Mouse (Mus musculus) CH12.LX (cell line): ENCODE results near the gene Gm43552. TPM values are rescaled to one million over a fixed set of nuclear protein-coding genes. Genes with fewer than 3 reads are reported as not detected.

Experiments used
- DNase-seq: peaks from one replicate; pipeline ENCODE4 v3.0.0-alpha.2; 2013; ENCODE audit errors: extremely low read depth
- H3K27ac ChIP-seq: 2 replicates; pipeline ENCODE4 v1.5.1; 2012; ENCODE audit warnings: low read depth, mild to moderate bottlenecking, control low read depth, moderate library complexity; ENCODE audit not compliant: insufficient read depth
- H3K27me3 ChIP-seq: replicated peaks from 2 replicates; pipeline ENCODE3; 2012; ENCODE audit warnings: inconsistent platforms
- H3K36me3 ChIP-seq, 2 experiments: replicated peaks in 1 of 2; 2 replicates each; pipeline versions ENCODE3 to v1.6.1; 2012; ENCODE audit warnings: inconsistent platforms in 1 of 2, low read length in 1 of 2, mild to moderate bottlenecking in 1 of 2, mixed read lengths in 1 of 2, moderate library complexity in 1 of 2; ENCODE audit not compliant: control insufficient read depth in 1 of 2, insufficient read depth in 1 of 2
- H3K4me1 ChIP-seq, 2 experiments: 2 replicates each; pipeline ENCODE4 v1.6.1; 2012; ENCODE audit warnings: inconsistent platforms in 1 of 2, moderate library complexity in 1 of 2; ENCODE audit not compliant: insufficient read depth in 2 of 2, control insufficient read depth in 1 of 2
- H3K4me2 ChIP-seq: 2 replicates; pipeline ENCODE4 v1.6.1; 2012; ENCODE audit warnings: low read depth, mild to moderate bottlenecking, control low read depth; ENCODE audit not compliant: poor library complexity, insufficient read depth, severe bottlenecking
- H3K4me3 ChIP-seq, 3 experiments: fragments of 150-350 bp in 1 of 3; sonication (generic) in 1 of 3; replicated peaks in 1 of 3; 2 replicates each; pipeline versions ENCODE3 to v1.5.1; 2011 to 2012; ENCODE audit warnings: low read depth in 2 of 3, low read length in 2 of 3, mild to moderate bottlenecking in 2 of 3, moderate library complexity in 2 of 3, control low read depth in 1 of 3, improper control_type of control experiment in 1 of 3, inconsistent platforms in 1 of 3, mixed read lengths in 1 of 3; ENCODE audit not compliant: poor library complexity in 1 of 3
- H3K79me2 ChIP-seq: replicated peaks from 2 replicates; pipeline ENCODE4 v1.6.1; 2012; ENCODE audit warnings: mild to moderate bottlenecking, moderate library complexity; ENCODE audit not compliant: control insufficient read depth, poor library complexity, insufficient read depth, severe bottlenecking; ENCODE audit errors: extremely low read depth
- H3K9ac ChIP-seq: 2 replicates; pipeline ENCODE4 v1.6.1; 2012; ENCODE audit warnings: low read depth, mild to moderate bottlenecking, control low read depth, moderate library complexity; ENCODE audit not compliant: insufficient read depth
- H3K9me3 ChIP-seq: replicated peaks from 2 replicates; pipeline ENCODE3; 2012; ENCODE audit warnings: low read length, inconsistent platforms, mixed read lengths
- BHLHE40 ChIP-seq: IDR thresholded peaks from 2 replicates; pipeline ENCODE4 v1.6.1; 2011; ENCODE audit warnings: mild to moderate bottlenecking, low read depth, low read length, improper control_type of control experiment
- CHD2 ChIP-seq: IDR thresholded peaks from 2 replicates; pipeline ENCODE4 v1.6.1; 2011; ENCODE audit warnings: low read length, improper control_type of control experiment
- EP300 ChIP-seq: IDR thresholded peaks from 2 replicates; pipeline ENCODE4 v1.6.1; 2011; ENCODE audit warnings: low read length, improper control_type of control experiment
- ETS1 ChIP-seq: conservative IDR thresholded peaks from 2 replicates; pipeline ENCODE4 v1.6.1; 2012; ENCODE audit warnings: low read depth, mild to moderate bottlenecking, inconsistent platforms, low read length, improper control_type of control experiment, moderate library complexity
- HCFC1 ChIP-seq: IDR thresholded peaks from 2 replicates; pipeline ENCODE4 v1.6.1; 2012; ENCODE audit warnings: low read depth, mild to moderate bottlenecking, inconsistent platforms, low read length, improper control_type of control experiment
- IRF4 ChIP-seq: IDR thresholded peaks from 2 replicates; pipeline ENCODE4 v1.6.1; 2014; ENCODE audit warnings: low read depth, mild to moderate bottlenecking, inconsistent platforms, low read length, improper control_type of control experiment
- JUN ChIP-seq: IDR thresholded peaks from 2 replicates; pipeline ENCODE4 v1.6.1; 2011; ENCODE audit warnings: low read depth, mild to moderate bottlenecking, low read length, improper control_type of control experiment, moderate library complexity; ENCODE audit not compliant: insufficient read depth
- KAT2A ChIP-seq: IDR thresholded peaks from 2 replicates; pipeline ENCODE4 v1.6.1; 2012; ENCODE audit warnings: low read length, improper control_type of control experiment, inconsistent platforms; ENCODE audit not compliant: insufficient replicate concordance
- MAFK ChIP-seq: IDR thresholded peaks from 2 replicates; pipeline ENCODE4 v1.6.1; 2011; ENCODE audit warnings: low read length, improper control_type of control experiment; ENCODE audit not compliant: insufficient replicate concordance
- MAX ChIP-seq: IDR thresholded peaks from 2 replicates; pipeline ENCODE4 v1.6.1; 2011; ENCODE audit warnings: low read length, improper control_type of control experiment
- MXI1 ChIP-seq: IDR thresholded peaks from 2 replicates; pipeline ENCODE4 v1.6.1; 2011; ENCODE audit warnings: mild to moderate bottlenecking, low read depth, low read length, improper control_type of control experiment
- MYC ChIP-seq: IDR thresholded peaks from 2 replicates; pipeline ENCODE4 v1.6.1; 2011; ENCODE audit warnings: low read depth, mild to moderate bottlenecking, improper control_type of control experiment, low read length
- NRF1 ChIP-seq: IDR thresholded peaks from 2 replicates; pipeline ENCODE4 v1.6.1; 2014; ENCODE audit warnings: low read depth, mild to moderate bottlenecking, inconsistent platforms, low read length, improper control_type of control experiment, moderate library complexity
- PAX5 ChIP-seq: IDR thresholded peaks from 2 replicates; pipeline ENCODE4 v1.6.1; 2012; ENCODE audit warnings: low read length, inconsistent platforms, mixed read lengths
- SIN3A ChIP-seq: IDR thresholded peaks from 2 replicates; pipeline ENCODE4 v1.6.1; 2012; ENCODE audit warnings: low read length, improper control_type of control experiment, inconsistent platforms
- SMC3 ChIP-seq: IDR thresholded peaks from 2 replicates; pipeline ENCODE4 v1.6.1; 2011; ENCODE audit warnings: low read depth, low read length, improper control_type of control experiment
- TBP ChIP-seq: conservative IDR thresholded peaks from 2 replicates; pipeline ENCODE4 v1.6.1; 2011; ENCODE audit warnings: low read depth, low read length, improper control_type of control experiment
- USF1 ChIP-seq: IDR thresholded peaks from 2 replicates; pipeline ENCODE4 v1.6.1; 2014; ENCODE audit warnings: low read depth, mild to moderate bottlenecking, inconsistent platforms, low read length, improper control_type of control experiment
- USF2 ChIP-seq: conservative IDR thresholded peaks from 2 replicates; pipeline ENCODE4 v1.6.1; 2011; ENCODE audit warnings: low read depth, low read length, improper control_type of control experiment
- ZKSCAN1 ChIP-seq: IDR thresholded peaks from 2 replicates; pipeline ENCODE4 v1.6.1; 2012; ENCODE audit warnings: low read depth, inconsistent platforms, low read length, improper control_type of control experiment, borderline replicate concordance
- ZNF384 ChIP-seq: IDR thresholded peaks from 2 replicates; pipeline ENCODE4 v1.6.1; 2012; ENCODE audit warnings: low read depth, low read length, improper control_type of control experiment, inconsistent platforms
- dilution Hi-C: fragments of 300-500 bp; cut with MboI; formaldehyde crosslinking; loops from 2 replicates; pipeline ENCODE4 v1.14.3; 2020; ENCODE audit warnings: low sequenced_read_pairs; ENCODE audit not compliant: extremely low pct_unique_long_range_greater_than_20kb, extremely low pct_ligation_motif_present
- in situ Hi-C: fragments of 300-500 bp; cut with MboI; formaldehyde crosslinking; loops from 3 replicates; pipeline ENCODE4 v1.14.3; 2019; ENCODE audit warnings: low sequenced_read_pairs, low pct_ligation_motif_present, low pct_unique_long_range_greater_than_20kb, mixed read lengths
- polyA plus RNA-seq: library from polyadenylated mRNA; unstranded; fragments of >175 nt; gene quantifications from 2 replicates; pipeline ENCODE4 v1.2.1, GENCODE M21; 2012; ENCODE audit warnings: low read depth; ENCODE audit not compliant: insufficient read length
- total RNA-seq, 2 experiments: library from RNA; depleted of rRNA; stranded (reverse); fragments of 300-350 nt in 1 of 2; fragments of >200 nt in 1 of 2; gene quantifications; 2 replicates each; pipeline ENCODE4 v1.2.3; 2012 to 2014

The Gm43552 gene
- total and polyA plus RNA-seq, 3 experiments = 2.1 TPM; not detected in 2

DNA sequence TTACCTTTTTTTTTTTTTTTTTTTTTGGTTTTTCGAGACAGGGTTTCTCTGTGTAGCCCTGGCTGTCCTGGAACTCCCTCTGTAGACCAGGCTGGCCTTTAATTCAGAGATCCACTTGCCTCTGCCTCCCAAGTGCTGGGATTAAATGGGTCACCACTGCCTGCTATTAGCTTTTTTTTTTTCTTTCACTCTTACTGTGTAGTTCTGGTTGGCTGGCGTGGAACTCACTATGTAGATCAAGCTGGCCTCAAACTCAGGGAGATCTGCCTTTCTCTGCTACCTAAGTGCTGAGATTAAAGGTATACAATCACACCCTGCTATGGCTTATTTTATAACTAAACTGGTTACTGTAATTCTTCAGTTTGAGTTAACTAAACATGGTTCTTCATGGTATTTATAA lies 6.1 kb downstream of the Gm43552 start:
- Histone ChIP-seq H3K27ac (no peak overlapping the region), H3K9me3 (no peaks in the 10 kb centered on the region), H3K4me1 (peaks cover 7 to 71% of the 10 kb centered on the region in 2 experiments; a peak in 3 of 4 replicates), H3K36me3 (peaks cover 0 to 3% of the 10 kb centered on the region in 2 experiments), H3K79me2 (no peaks in the 10 kb centered on the region), H3K27me3 (peaks cover 23% of the 10 kb centered on the region), H3K4me3 (no peak overlapping the region), H3K9ac (no peak overlapping the region), H3K4me2 (peak overlapping the region; percentile 48; the same call in 1 of the 2 replicates)
- peak; percentile 68 for DNase-seq
- dilution Hi-C loops = no loop called here
- in situ Hi-C loops = no loop called here
- TF ChIP-seq JUN (peak; percentile 23), KAT2A (no peak), IRF4 (peak; percentile 42; the same call in 1 of the 2 replicates), PAX5 (no peak), ZNF384 (peak; percentile 95), BHLHE40 (peak; percentile 7; the same call in 1 of the 2 replicates), EP300 (peak; percentile 30; the same call in 1 of the 2 replicates)

DNA sequence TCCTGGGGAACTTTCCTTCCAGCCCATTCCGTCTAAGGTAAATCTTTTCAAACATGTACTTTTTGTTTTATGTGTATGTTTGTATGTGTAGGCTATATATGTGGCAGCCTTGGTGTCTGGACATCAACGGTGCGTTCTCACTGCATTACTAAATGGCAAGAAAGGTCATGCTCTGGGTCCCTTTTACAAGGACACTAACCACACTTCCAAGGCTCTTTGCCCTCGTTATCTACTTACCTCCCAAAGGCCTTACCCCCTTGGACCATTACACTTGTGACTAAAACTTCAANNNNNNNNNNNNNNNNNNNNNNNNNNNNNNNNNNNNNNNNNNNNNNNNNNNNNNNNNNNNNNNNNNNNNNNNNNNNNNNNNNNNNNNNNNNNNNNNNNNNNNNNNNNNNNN lies 9.6 kb downstream of the Gm43552 start:
- Histone ChIP-seq H3K9me3 (no peaks in the 10 kb centered on the region), H3K9ac (no peak overlapping the region), H3K27ac (no peak overlapping the region), H3K27me3 (peaks cover 3% of the 10 kb centered on the region), H3K4me1 (peaks cover 7 to 61% of the 10 kb centered on the region in 2 experiments; a peak in 3 of 4 replicates), H3K4me3 (no peak overlapping the region), H3K79me2 (no peaks in the 10 kb centered on the region), H3K36me3 (peaks cover 0 to 3% of the 10 kb centered on the region in 2 experiments), H3K4me2 (no peak overlapping the region)
- TF ChIP-seq HCFC1 = no peak
- dilution Hi-C loops (no loop called here), in situ Hi-C loops (loop anchor here (5.0 kb wide), 1 partner anchor 44 kb away; no protein-coding TSS in a partner anchor)
- no peak for DNase-seq

DNA sequence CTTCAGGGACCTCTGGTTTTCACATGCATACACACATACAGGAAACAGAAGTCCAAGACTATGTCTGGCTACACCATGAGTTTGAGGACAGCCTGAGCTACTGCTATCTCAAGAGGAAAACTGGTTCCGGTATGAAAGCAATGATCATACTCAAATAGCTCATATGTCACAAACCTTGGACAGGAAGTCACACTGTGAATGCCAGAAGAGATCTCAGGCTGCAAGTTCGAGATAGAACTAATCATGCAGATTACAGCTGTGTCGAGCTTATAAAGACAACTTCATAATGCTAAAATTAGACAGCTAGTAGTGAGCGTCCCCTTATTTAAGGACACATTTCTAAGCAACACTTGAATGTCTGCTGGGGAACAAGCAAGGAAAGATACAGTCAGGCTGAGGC lies 12.1 kb downstream of the Gm43552 start:
- Histone ChIP-seq H3K4me1 (peaks cover 7 to 57% of the 10 kb centered on the region in 2 experiments), H3K9ac (no peak overlapping the region), H3K4me3 (no peak overlapping the region), H3K27ac (no peak overlapping the region), H3K36me3 (peaks cover 0 to 3% of the 10 kb centered on the region in 2 experiments), H3K4me2 (no peak overlapping the region), H3K27me3 (no peaks in the 10 kb centered on the region), H3K9me3 (no peaks in the 10 kb centered on the region), H3K79me2 (no peaks in the 10 kb centered on the region)
- TF ChIP-seq ZKSCAN1 (no peak), MAFK (no peak), ZNF384 (no peak), TBP (no peak), NRF1 (no peak), SIN3A (no peak), ETS1 (no peak), SMC3 (no peak), USF2 (no peak), MAX (no peak), CHD2 (no peak), MYC (no peak), MXI1 (no peak), USF1 (no peak)
- DNase-seq = no peak
- in situ Hi-C loops = loop anchor here (5.0 kb wide), 1 partner anchor 47 kb away; no protein-coding TSS in a partner anchor
- dilution Hi-C loops = no loop called here
